ENCODE assay signal across 1 mouse cellular context in genomic region chr8:91505997-91506672, GRCm38 (mm10).
TF ChIP-seq lines count a peak whose summit lies in the region.

No protein-coding gene starts in this region.

TF ChIP-seq in MEL, 35 proteins besides CTCF, POLR2A, EP300 and RAD21 (continued from another document):
- no peak for TF ChIP-seq NRF1 (IDR thresholded peaks at IDR 0.05; ENCODE audit: insufficient read depth, low read depth, low read length, poor library complexity, severe bottlenecking)
- peak; percentile 77; the same call in 1 of the 2 replicates for TF ChIP-seq JUND (IDR thresholded peaks at IDR 0.05; ENCODE audit: low read depth, low read length)
- no peak for TF ChIP-seq USF2 (IDR thresholded peaks at IDR 0.05; ENCODE audit: borderline replicate concordance in 1 of 2, insufficient read depth in 1 of 2, low read depth in 1 of 2, low read length in 2 of 2)
- no peak for TF ChIP-seq TAL1 (IDR thresholded peaks at IDR 0.05; ENCODE audit: low read length)
